Mouse (Mus musculus): ENCODE results near the gene Pacrg.

- TF ChIP-seq POLR2A (IDR thresholded peaks at IDR 0.05; ENCODE audit: extremely low read depth, insufficient read depth, low read length): no peak
- TF ChIP-seq CTCF (IDR thresholded peaks at IDR 0.05; ENCODE audit: extremely low read depth, insufficient read depth, low read length): no peak
Measured at GRCm38 (mm10) chr17:10430831-10431230, 409.3 kb downstream of the Pacrg start.
